Mouse (Mus musculus) embryonic facial prominence, embryonic 12.5 days (tissue): ENCODE measurements around the gene Prdx1. TPM values are rescaled to one million over a fixed set of nuclear protein-coding genes. Genes with fewer than 3 reads are reported as not detected.

Experiments used
- ATAC-seq: fragments of 200-750 bp; cut with Nextera tagmentation; 2 replicates; pipeline ENCODE4 v1.8.0; 2017; ENCODE audit not compliant: insufficient number of reproducible peaks, insufficient read depth, low FRiP score, low TSS enrichment
- H3K27ac ChIP-seq: fragments of 300-500 bp; sonication (generic); 2 replicates; pipeline ENCODE4 v1.5.1; 2016; ENCODE audit warnings: mild to moderate bottlenecking
- H3K27me3 ChIP-seq: fragments of 300-500 bp; sonication (generic); 2 replicates; pipeline ENCODE4 v1.6.1; 2016; ENCODE audit warnings: mild to moderate bottlenecking, moderate library complexity
- H3K36me3 ChIP-seq: fragments of 300-500 bp; sonication (generic); 2 replicates; pipeline ENCODE4 v1.6.1; 2016; ENCODE audit warnings: mild to moderate bottlenecking
- H3K4me1 ChIP-seq: fragments of 300-500 bp; sonication (generic); 2 replicates; pipeline ENCODE4 v1.6.1; 2016
- H3K4me2 ChIP-seq: fragments of 300-500 bp; sonication (generic); replicated peaks from 2 replicates; pipeline ENCODE4 v1.6.1; 2016; ENCODE audit warnings: mild to moderate bottlenecking, moderate library complexity
- H3K4me3 ChIP-seq: fragments of 300-500 bp; sonication (generic); 2 replicates; pipeline ENCODE4 v1.5.1; 2016; ENCODE audit warnings: mild to moderate bottlenecking
- H3K9ac ChIP-seq: fragments of 300-500 bp; sonication (generic); 2 replicates; pipeline ENCODE4 v1.6.1; 2016; ENCODE audit warnings: mild to moderate bottlenecking, moderate library complexity
- H3K9me3 ChIP-seq: fragments of 300-500 bp; sonication (generic); 2 replicates; pipeline ENCODE4 v1.6.1; 2016; ENCODE audit warnings: mild to moderate bottlenecking, moderate library complexity
- WGBS: fragments of 180-500 bp; shearing (Covaris S2); methylation state at CpG from one replicate; pipeline ENCODE4 v1.1.7; 2016; 5-methylcytosine and 5-hydroxymethylcytosine counted together
- polyA plus RNA-seq: library from polyadenylated mRNA; unstranded; fragments of >200 nt; fragmentation: Nextera tagmentation; extraction: Ambion mirVana; gene quantifications from 2 replicates; pipeline ENCODE4 v1.2.1, GENCODE M21; 2016

Gene Prdx1
- polyA plus RNA-seq, 1 experiment from 2014 or later, result 1,087 TPM

DNA sequence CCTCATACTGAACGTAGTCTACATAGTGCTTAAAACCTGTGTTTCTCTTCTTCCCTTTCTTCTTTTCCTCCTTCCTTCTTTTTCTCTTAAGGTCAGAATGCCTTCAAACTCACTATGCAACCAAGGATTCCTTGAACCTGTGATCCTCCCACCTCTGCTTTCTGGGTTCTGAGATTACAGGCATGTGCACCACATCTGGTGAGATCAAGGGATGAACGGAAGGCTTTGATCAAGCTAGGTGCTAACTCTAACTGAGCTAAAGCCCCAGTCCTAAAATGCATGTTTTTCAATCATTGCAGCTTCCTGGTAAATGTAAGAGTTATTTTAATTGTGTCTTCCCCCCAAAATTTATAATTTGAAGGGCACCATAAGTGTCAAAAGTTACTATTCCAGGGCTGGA, 49.7 kb downstream of the Prdx1 start:
- Histone ChIP-seq H3K27ac (no peak overlapping the region), H3K4me1 (0 out of 2 replicates have a peak, but pooled peaks cover 2% of the 10 kb centered on the region), H3K9me3 (no peaks in the 10 kb centered on the region), H3K4me3 (no peak overlapping the region), H3K9ac (no peak overlapping the region), H3K27me3 (no peaks in the 10 kb centered on the region), H3K4me2 (no peak overlapping the region), H3K36me3 (no peaks in the 10 kb centered on the region)
- ATAC-seq, result no peak
- 83% methylated on average over 2 of the region's 2 CpGs for WGBS

- 80% methylated on average over 9 of the region's 9 CpGs for WGBS
- ATAC-seq, result no peak
- Histone ChIP-seq H3K36me3 (no peaks in the 10 kb centered on the region), H3K9me3 (no peaks in the 10 kb centered on the region), H3K9ac (no peak overlapping the region), H3K4me1 (0 out of 2 replicates have a peak, but pooled peaks cover 2% of the 10 kb centered on the region), H3K4me2 (no peak overlapping the region), H3K4me3 (no peak overlapping the region), H3K27ac (no peak overlapping the region), H3K27me3 (no peaks in the 10 kb centered on the region)
Measured at GRCm38 (mm10) chr4:116738972-116739751, 53.8 kb downstream of the Prdx1 start.

- Histone ChIP-seq H3K4me3 (no peak overlapping the region), H3K9ac (no peak overlapping the region), H3K4me1 (no peaks in the 10 kb centered on the region), H3K27ac (no peak overlapping the region), H3K9me3 (no peaks in the 10 kb centered on the region), H3K4me2 (no peak overlapping the region), H3K27me3 (no peaks in the 10 kb centered on the region), H3K36me3 (no peaks in the 10 kb centered on the region)
- no peak for ATAC-seq
- 94% methylated on average over 2 of the region's 2 CpGs for WGBS
Measured at GRCm38 (mm10) chr4:116749750-116750149, 64.4 kb downstream of the Prdx1 start.

Other genes with a start within 250 kb of the Prdx1 start
- gene Mast2, start 221.4 kb upstream of the Prdx1 start, polyA plus RNA-seq, result 21.7 and 24.9 TPM in 2 replicates
- gene Ipp, start 178.0 kb upstream of the Prdx1 start, polyA plus RNA-seq, result 16.1 and 16.2 TPM in 2 replicates
- gene Tmem69, start 129.6 kb upstream of the Prdx1 start, polyA plus RNA-seq, result 21.5 and 21.6 TPM in 2 replicates
- 34.4 and 35.1 TPM in 2 replicates for gene Gpbp1l1, start 127.9 kb upstream of the Prdx1 start, polyA plus RNA-seq
- gene Ccdc17, start 88.9 kb upstream of the Prdx1 start, polyA plus RNA-seq, result 2.5 and 3.1 TPM in 2 replicates
- 246 and 256 TPM in 2 replicates for gene Nasp, start 57.6 kb upstream of the Prdx1 start, polyA plus RNA-seq
- gene Akr1a1, start 33.9 kb upstream of the Prdx1 start, polyA plus RNA-seq, result 689 and 706 TPM in 2 replicates
- 26.4 and 28.5 TPM in 2 replicates for gene Mmachc, start 22.9 kb downstream of the Prdx1 start, polyA plus RNA-seq
- 25.2 and 26.3 TPM in 2 replicates for gene Ccdc163, start 23.0 kb downstream of the Prdx1 start, polyA plus RNA-seq
- gene Tesk2, start 35.4 kb downstream of the Prdx1 start, polyA plus RNA-seq, result 11.8 TPM in 2 replicates
- 37.7 and 37.9 TPM in 2 replicates for gene Toe1, start 122.1 kb downstream of the Prdx1 start, polyA plus RNA-seq
- 20.1 and 20.7 TPM in 2 replicates for gene Mutyh, start 122.2 kb downstream of the Prdx1 start, polyA plus RNA-seq
- 1.1 and 1.5 TPM in 2 replicates for gene Hpdl, start 136.2 kb downstream of the Prdx1 start, polyA plus RNA-seq
- 1.3 and 1.5 TPM in 2 replicates for gene Zswim5, start 191.8 kb downstream of the Prdx1 start, polyA plus RNA-seq